Mouse (Mus musculus) heart, adult 2 months (tissue): Measurements from ENCODE around the gene Gm10912.
"Not testable (repeated sequence)": the region's sequence is repeated elsewhere in the genome, so short reads cannot be mapped to it uniquely, and the experiment has no call there.

Source experiments
- EP300 ChIP-seq: fragments of 200-500 bp; IDR thresholded peaks from 2 replicates; pipeline ENCODE4 v1.6.1; 2011; ENCODE audit warnings: low read depth, low read length, control low read depth; ENCODE audit not compliant: insufficient read depth
- POLR2A ChIP-seq: fragments of 200-500 bp; IDR thresholded peaks from 2 replicates; pipeline ENCODE4 v1.6.1; 2011; ENCODE audit warnings: mild to moderate bottlenecking, low read depth, low read length, control low read depth; ENCODE audit not compliant: insufficient read depth

- not testable (repeated sequence) for TF ChIP-seq EP300, POLR2A
Observed at GRCm38 (mm10) chr2:104065526-104065925, at the start of gene Gm10912.
